Mouse (Mus musculus) lung, postnatal 14 days (tissue): Measurements from ENCODE around the gene Ckmt2.

Source experiments
- DNase-seq: peaks from one replicate; pipeline ENCODE4 v3.0.0; 2021

The Ckmt2 gene

DNA sequence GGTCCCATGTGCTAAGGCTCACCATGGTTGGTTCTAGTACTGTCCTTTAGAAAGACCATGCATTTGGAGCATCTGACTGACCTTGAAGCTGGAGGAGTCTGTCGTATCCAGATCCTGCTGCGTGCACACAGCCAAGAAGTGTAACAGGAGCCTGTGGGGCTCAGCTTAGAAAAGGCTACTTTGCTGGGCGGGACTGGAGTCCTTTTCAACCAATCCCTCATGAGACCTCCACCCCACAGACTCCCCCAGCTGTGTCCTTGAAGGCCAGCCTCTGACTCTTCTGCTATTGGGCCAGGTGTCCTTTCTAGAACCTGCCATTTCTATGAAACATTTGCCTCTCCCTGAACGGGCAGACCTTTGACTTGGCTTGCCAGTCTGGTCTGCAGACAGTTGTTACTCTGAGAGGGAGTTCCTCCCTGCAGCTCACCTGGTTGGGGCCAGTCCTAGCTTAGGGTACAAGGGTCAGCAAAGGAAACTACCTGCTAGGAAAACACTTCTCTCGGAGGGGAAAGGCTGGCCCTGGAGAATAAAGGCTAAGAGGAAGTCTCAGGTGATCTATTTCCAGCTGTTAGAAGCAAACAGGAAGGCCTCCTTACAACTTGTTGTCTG, at the start of gene Ckmt2:
TSS of gene Ckmt2 (minus strand) at position 145 of the 609 bp plus-strand sequence.
- DNase-seq: no peak

DNA sequence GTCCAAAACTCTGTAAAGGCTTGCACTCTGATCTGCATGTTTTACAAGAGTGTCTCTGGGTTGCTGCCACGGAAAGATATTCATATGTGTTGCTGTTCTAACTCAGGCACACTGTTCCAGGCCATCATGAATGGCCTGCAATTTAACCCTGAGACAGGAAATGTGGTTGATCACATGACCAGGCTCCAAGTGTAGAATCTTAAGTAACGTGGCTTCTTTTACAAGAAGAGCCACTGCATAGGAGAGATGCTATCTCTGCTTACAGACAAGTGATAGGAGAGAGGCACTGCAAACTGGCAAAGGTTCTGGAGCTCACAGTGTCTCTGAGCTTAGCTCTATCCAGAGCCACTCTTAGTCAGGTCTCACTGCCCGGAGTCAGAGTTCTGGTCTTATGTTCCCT, 44.3 kb upstream of the Ckmt2 start:
- no peak for DNase-seq

DNA sequence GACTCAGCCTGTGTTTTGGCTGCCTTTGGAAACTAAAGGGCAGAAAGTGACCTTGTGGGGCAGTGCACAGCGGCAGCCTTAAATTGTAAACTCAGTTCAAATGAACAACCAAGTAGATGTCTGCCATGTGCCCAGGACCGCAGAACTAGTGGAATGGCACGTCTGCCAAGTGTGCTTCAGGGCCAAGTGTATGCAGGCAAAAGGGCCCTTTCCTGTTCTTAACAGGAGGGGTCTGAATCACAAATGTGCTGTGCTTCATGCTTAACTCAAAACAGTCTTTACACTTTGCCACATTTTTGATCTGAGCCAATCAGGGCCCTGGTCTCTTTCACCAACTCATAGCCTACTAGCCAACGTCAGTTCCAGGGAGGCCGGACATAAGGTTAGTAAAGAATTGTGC, 42.1 kb upstream of the Ckmt2 start:
- DNase-seq: no peak

DNA sequence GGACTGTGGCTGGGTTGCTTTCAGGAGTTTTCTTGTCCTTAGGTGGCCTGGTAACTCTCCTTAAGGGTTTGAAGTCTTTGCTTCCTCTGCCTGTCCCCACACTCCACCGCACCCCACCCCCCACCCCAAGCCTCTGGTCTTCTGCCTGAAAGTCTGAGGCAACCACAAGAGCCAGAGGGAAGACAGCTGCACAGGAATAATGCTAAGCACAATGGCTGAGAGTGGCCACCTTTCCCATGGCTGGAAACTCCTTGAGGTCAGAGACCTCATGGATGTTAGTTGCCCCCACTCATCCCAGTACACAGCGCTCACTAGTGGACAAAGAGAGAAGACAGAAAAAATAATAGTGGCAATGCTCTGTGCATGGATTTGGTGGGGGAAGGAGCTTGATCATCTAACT, 41.1 kb upstream of the Ckmt2 start:
- no peak for DNase-seq

DNA sequence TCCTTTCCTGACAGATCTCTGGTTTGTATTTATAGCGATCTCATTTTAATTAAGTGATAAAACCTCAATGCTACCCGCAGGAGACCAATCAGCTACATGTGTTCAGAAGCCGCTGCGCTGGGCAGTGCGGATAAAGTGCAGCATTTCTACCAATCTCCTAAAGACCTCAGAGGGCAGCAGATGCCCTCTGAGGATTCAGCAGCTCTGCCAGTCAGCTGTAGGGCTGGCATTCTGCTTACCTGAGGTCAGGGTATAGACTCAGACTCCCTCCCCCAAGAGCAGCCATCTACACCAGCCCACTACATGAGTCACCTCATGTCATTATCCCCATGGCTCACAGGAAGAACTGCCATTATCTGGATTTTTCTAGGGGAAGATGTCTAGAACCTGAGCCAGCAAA, 39.6 kb upstream of the Ckmt2 start:
- DNase-seq: no peak

DNA sequence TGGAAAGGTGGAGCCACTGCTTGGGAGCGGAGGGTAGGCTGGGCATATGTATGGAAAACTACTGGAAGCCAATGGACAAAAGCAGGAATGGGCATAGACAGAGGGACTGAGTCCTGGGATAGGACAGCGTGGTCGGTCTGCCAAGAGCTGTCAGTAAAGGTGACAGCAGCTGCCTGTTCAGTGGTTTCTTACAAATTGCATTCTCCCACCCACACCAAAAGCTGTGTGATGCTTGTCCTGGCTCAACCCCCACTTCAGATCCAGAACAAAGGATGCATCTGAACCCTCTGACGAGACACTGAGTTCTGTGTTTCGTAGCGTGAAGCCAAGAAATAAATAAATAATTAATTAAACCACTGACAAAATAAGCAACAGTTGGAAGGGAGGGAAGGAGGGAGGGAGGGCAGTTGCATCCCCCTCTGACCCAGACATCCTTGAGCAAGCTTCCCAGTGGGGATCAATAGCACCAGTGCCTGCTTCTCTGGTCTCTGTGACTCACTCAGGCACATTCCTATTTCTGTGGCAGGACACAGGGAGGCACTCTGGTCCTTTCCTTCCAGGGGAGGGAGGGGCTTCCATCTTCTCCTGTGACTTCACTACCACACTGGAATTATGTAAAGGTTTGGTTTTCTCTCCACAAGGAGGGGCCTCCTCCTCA, 39.0 kb upstream of the Ckmt2 start:
- DNase-seq: peak; percentile 7

DNA sequence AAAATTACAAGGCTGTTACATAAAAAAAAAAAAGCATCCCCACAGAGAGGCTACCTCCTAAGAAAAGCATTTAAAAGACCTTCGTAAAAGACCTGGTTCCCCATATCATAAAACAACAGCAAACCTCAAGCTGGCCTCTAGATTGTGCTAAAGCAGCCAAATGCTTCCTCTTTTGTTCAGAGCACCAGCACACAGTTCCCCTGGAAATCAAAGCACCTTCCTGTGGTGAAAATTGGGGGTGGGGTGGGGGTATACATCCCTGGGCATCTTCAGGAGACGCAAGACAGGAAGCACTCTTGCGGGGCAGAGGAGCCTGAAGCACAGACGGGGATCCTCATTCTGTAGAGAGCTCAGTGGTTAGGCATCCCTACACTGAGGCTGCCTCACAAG, 38.5 kb upstream of the Ckmt2 start:
- no peak for DNase-seq

DNA sequence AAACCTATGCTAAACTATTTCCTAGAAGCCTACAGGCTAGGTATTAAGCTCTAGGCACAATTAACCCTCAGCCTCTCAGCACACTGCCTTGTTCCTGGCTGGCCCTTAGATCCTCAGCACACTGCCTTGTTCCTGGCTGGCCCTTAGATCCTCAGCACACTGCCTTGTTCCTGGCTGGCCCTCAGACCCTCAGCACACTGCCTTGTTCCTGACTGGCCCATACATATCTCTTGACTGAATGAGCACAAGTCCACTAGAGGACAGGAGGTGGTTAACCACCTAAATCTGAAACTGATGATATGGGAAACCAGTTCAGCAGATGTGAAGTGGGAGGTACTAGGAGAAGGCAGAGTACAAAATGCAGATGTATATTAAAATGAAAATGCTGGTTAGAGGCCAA, 35.0 kb upstream of the Ckmt2 start:
- DNase-seq: no peak

DNA sequence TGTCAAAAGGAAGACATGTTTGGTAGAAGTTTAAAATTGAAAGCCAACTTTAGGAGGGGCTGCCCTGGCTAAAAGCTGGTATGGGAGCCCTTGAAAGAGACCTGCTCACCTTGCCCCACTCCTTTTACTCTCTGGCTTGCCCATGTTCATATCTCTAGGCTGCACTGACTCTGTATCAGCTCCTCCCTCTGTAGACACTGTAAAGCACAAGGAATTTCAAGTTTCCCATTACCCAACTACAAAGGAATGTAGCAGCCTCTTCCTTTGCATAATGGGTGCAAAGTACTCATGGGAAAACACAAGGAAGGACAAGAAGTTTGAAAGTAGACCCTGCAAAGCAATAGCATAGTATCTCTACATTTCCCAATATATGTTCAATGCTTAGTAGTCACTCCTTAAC, 34.5 kb upstream of the Ckmt2 start:
- no peak for DNase-seq

DNA sequence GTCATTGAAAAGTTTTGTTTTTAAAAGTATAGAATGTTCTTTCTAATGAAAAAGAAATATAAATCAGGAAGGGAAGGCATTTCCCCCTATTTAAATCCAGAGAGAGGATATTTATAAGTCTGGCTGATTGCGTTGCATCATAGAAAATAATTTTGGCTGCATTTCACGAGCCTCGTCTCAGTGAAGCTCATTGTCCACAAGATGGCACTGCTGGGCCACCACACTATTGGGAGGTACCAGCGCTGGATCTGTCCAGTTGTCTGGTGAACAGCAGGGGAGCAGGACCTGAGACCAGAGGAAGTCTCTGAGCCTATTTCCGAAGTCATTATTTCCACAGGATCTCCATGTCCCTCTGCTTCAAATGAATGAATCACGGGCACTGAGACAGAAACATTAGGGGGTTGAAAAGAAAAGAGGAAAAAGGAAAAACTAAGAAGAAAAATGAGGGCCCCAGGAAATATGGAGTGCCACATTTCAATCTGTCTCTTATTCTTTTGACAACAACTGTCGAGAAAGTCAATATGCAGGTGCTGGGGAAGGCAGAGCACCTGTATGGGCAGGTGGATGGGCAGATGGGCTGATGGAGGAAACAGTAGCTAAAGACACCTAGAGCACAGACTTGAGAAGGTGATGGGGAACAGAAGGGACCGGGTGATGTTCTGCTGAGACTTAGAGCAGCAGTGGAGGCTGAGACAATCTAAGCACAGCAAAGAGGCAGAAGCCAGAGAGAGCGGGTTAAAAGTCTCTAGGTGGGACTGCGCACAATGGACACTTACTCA, 31.7 kb upstream of the Ckmt2 start:
- peak; percentile 88 for DNase-seq

DNA sequence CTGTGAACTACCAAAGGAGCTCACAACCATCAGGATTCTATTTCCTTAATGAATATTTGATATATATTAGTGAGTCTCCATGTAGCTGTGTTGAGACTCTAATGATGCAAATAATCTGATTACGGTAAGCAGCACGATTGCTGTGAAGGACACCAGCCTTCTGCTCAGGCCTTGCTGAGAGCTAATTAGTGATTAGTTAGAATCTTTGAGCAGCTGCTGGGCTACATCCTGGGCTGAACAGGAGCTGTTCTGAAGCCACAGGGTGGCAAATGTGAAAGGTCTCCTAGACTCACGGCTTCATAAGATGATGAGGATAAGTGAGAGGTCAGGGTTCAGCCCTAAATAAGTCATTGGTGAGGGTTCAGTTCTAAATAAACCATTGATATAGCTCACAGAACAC, 29.7 kb upstream of the Ckmt2 start:
- no peak for DNase-seq

DNA sequence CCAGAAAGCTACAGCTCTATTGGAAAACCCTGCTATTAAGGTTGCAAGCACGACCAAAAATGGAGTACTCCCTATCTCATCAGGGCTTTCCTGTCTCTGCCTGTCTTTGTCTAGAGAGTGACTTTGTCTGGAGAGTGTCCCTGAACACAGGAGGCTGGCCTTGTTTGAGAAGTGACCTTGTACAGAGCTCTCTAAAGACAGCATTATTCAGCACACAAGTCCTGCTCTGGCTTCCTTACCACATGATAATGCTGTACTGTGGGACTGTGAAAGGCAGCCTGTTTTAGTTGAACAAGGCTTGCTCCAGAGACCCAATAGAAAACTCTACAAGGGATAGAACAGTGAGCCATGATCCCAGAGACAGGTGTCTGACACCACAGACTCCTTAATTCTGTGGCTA, 19.8 kb upstream of the Ckmt2 start:
- no peak for DNase-seq

DNA sequence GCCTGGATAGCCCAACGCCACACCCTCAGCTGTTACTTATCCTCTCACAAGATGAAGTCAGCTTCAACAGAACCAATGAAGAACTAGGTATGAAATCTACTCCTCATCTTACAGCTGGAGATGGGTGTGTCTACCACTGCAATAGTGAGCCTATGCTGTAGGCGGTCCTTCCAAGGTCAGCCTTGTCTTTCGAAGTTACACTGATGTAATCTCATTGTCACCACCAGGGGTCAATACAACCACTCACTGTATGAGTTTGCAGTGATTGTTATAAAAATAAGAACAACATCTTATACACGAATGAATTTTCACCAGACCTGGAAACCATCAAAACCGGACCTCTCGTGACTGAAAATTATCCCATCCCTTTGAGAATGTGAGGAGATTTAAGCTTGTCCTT, 16.4 kb upstream of the Ckmt2 start:
- no peak for DNase-seq

DNA sequence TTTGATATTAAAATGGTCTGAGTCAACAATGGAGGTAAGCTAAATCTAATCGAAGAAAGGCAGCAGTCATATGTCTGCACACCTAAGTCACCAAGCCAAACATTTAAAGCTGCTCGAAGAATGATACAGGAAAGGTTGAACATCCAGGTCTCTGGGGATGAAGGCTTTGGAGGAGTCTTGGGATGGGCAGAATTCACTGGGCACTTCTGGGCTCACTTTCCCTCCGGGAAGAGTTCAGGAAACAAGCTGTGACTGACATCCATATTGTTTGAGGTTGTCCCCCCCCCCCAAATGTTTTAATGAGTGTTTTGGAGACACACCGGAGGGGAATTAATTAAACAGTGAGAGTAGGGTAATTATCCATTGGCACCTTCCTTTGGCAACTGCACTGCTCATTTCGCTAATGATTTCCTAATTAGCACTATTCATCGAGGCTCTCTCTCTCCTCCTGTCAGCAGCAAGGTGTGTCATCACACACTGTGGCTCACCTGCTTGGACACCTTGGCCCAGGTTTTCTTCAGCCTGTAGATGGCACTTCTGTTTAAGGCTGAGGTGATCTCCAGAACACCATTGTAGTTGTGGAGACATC, 13.4 kb upstream of the Ckmt2 start:
- DNase-seq: no peak

DNA sequence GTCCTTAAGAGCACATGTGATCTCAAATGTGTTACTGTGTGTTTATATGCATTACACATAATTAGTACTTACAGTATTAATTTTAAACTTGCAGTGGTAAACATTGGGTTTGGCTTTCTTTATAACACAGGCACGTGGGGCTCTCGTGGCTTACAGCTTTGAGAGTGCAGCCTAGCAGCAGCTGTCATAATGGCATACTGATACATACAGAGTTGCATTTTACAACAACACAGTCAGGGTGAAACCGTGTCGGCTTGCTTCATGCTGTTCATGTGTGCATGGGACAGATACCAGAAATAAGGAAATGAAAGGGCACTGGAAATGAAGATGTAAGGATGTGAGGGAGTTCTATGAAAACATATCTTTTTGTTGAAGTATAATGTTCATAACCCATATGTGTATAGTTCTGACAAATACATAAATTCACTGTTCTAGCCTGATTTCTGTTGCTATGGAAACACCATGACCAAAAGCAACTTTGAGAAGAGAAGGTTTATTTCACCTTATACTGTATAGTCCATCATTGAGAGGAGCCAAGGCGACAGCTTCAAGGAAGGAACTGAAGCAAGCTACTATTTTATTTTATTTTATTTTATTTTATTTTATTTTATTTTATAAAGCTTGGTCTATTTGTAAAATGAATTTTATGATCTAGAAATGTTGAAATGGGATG, 8.2 kb upstream of the Ckmt2 start:
- no peak for DNase-seq

DNA sequence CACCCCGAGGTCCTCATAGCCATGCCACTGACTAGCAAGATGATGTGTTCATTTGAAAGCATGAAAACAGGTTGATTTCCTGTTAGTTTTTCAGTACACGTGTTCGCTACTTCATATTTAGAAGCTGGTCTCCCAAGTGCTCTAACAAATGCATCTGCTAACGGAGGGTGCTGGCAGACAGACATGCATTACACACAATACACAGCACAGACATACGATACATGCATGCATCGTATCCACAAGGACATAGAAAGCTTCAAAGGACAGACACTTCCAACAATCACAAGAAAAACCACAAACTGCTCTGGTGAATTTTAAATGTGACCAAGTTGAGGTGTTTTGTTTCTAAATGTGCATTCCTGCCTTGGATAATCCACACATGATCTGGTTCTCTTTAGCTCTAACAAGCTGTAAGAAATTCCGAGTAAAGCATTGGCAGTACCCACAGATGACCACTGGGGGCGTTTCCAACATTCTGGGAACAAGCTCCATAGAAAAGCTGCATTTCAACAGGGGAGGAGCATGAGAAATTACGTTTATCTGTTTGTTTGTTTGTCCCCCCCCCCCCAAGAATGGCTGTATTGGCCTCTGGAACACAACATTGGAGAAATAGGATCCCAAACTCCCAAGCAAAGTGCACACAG, 5.3 kb upstream of the Ckmt2 start:
- DNase-seq: peak; percentile 49

DNA sequence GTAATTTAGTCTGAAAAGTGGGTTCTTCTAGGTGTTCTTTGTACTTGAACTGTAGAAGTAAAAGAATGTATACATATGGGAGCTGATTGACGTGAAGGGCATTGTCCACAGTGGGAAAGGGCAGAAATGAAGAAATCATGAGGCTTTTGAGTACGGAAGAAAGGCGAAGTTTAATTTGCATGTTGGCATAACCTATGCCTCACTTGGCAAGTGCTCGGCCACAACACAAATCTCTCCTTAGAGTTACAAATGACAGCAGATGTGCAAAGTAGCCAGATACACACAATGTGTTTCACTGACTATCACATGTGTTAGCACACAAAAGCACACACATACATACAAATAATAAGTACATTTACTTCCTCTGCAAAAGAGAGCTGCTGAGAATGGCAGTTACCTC, 3.6 kb upstream of the Ckmt2 start:
- no peak for DNase-seq

DNA sequence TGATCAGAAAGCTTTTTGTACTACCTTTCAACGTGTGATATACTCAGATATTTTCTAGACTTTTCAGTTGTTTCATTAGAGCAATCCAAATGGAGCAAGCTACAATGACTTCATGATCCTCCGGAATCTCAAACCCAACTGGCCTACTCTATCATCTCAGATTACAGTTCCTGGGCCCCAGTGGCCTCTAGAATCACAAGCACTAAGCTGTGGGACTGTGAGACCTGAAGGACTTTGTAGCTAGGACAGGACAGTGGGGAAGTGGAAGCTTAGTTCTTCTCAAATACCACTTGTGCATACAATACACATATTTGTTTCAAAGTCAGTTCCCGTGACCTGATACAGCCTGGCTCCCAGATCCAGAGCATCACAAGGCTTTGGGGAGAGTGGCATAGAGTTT, 1.3 kb upstream of the Ckmt2 start:
- DNase-seq: no peak

DNA sequence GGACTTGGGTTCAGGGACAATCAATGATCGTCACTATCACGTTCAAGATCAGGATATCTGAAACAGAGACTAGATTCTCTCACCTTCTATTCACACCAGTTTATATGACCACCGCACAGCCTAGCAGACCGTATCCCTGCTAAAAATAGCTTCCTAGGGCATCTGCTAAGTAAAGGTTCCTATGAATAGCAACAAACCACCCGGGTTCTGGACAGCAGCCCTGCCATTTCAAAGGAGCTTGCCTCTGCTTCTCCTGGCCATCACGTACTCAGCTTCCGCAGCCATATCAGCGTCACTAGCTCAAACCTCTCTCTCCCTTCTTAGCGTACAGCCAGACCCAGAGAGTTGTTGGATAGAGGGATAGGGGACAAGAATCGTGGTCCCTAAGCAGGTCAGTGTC, 665 bp upstream of the Ckmt2 start:
- DNase-seq: no peak

DNA sequence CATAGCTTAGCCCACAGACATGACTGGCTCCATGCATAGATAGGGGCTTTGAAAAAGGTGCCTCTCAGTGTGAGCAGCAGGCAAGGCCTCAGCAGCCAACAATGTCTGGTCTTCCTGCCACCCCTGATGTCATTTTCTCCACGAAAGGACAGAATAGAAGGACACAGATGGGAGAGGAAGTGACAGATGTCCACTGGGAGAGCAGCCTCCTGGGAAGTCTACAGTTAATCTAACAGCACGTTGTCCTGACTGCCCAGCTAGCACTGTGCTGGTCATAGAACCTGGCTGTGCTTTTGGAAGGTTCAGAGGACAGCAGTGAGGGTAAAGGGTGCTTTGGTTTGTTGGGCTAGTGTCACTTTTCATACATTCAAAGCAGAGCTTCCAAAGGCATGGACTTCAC, 1.1 kb downstream of the Ckmt2 start:
- DNase-seq: no peak

DNA sequence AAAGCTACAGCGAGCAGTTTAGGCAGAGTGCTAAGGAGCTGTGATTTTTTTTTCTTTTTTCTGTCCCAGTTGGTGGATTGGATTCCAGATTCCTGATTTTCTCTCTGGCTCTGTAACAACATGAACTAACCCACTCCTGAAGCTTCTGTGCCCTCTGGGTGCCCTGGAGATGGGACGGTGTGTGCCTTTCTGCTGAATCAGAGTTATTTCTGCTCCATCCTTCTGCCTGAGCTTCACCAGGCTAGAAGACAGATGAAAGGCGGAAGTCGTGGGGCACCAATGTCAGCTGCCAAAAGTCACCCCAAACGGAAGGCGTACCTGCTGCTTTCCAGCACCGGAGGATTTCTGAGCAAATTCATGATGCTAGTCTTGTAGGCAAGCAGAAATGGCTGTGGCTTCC, 2.1 kb downstream of the Ckmt2 start:
- DNase-seq: no peak

DNA sequence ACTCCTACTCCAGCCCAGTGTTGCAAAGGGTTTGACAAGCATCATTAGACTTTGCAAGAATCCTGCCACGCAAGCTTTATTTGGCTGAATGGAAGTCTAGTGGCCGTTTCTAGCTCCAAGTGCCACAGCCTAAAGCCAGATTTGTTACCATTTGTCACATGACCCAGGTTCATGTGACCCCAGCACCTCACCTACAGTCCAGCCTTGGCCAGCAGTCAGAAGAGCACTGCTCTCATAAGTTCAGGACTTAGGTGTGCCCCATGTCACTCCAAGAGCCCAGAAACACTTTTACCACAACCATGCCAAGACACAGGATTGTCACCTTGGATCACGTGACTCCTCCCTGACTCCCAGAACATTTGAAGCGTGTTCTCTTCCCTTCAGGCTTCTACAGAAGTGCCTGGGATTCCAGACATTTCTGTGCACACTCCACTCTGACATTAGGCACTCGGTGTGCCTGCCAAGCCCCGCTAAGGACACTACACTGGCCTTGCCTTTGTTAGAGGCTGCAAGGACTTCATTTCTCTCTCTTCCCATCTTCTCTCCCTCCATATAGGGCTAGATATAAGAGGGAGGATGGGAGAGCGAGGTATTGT, 2.9 kb downstream of the Ckmt2 start:
- peak; percentile 28 for DNase-seq

DNA sequence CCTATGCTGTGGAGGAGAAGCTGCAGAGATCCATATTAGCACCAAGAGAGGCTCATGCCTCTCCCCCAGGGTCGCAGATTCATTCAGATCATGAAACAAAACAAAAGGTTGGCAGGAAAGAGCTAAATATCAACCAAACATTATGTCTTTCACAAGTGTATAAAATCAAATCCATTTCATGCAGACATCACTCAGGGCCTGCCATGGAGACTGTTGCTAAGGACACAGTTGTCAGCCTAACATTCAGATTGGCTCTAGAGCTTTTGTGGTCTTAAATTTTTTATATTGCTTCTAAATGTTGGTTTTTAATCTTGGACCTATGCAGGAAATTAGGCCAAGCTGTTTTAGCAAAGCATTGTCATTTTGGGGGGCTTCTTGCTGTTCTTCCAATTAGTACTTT, 8.1 kb downstream of the Ckmt2 start:
- DNase-seq: no peak
